Mouse (Mus musculus): ENCODE data around the gene Zcchc7.
"Not testable (repeated sequence)": the region's sequence is repeated elsewhere in the genome, so short reads cannot be mapped to it uniquely, and the experiment has no call there.

Gene Zcchc7

DNA sequence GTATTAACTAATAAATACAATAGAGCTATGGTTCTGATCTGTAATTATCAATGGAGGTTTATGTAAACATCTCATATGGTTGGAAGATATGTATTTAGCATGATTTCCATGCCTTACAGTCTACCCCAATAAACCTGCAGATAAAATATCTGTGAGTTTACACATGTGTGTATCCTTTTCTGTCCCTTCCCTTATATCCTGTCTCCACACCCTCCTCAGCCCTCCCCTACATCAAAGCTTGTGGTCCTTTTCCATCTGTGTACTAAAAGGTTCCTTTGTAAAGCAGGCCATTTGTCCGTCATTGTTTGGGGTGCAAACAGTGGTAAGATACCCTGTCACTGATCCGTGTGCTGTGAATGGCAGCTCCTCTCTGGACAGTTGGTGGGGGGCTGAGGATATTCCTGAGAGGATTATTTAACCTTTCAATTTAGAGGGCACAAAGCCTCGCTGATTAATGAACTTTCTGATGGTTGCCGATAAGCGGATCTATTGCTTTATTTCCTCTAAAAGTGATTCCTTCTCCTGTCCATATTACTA is 161.7 kb downstream of the Zcchc7 start:
- DNase-seq (ENCODE audit: inconsistent ontology term), result no peak

DNA sequence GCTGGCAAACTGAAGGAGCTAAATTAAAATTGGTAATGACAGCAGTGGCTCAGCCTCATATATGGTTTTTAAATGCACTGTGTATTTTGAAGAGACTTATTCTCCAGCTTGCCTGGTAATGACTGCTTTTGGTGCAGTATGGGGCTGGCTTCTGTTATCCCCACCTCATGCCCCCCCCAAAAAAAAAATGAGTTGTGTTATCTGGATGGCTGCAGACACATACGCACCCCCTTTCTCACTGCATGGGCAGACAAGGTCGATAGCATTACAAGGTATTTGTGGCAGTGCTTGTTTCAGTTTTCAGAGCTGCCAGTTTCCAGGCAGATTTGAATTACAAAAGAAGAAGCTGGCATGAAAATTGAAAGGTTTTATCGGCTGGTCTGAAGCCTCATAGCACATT is 162.2 kb downstream of the Zcchc7 start:
- DNase-seq (ENCODE audit: inconsistent ontology term), result no peak

GRCm38 (mm10) chr4:44920831-44921230 is 165.2 kb downstream of the Zcchc7 start:
- DNase-seq (ENCODE audit: inconsistent ontology term), result no peak

DNA sequence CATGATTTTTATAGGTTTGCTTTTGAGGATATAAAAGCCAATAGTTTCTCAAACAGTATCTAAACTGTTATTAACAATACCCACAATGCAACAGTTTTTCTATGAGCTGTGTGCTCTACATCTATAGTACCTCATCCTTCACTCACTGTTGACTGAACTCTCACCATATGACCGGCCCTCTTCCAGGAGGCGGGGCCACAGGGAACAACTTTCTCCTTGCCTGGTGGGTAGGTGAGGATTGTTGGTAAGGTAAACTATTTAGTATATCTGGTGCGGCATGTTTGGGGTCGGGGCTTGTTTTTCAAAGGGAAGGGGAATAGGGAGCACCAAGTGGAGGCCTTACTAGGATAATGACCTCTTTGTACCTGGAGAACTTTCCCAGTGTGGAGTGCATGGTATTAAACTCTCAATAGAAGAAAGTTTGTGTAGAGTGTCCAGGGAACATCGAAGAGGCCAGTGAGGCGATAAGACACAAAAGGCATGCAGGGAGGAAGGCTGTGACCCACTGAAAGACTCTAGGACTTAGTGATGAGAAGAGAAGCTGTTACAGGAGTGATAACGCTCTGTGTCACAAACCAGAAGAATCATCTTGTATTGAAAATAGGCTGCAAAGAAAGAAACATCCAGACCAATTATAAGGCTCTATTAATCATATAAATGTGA is 166.9 kb downstream of the Zcchc7 start:
- DNase-seq (ENCODE audit: inconsistent ontology term), result no peak

GRCm38 (mm10) chr4:44923129-44923481 is 167.4 kb downstream of the Zcchc7 start:
- DNase-seq (ENCODE audit: inconsistent ontology term), result no peak

- DNase-seq (ENCODE audit: inconsistent ontology term), result no peak
Measured at GRCm38 (mm10) chr4:44927934-44928333, 172.3 kb downstream of the Zcchc7 start.

DNA sequence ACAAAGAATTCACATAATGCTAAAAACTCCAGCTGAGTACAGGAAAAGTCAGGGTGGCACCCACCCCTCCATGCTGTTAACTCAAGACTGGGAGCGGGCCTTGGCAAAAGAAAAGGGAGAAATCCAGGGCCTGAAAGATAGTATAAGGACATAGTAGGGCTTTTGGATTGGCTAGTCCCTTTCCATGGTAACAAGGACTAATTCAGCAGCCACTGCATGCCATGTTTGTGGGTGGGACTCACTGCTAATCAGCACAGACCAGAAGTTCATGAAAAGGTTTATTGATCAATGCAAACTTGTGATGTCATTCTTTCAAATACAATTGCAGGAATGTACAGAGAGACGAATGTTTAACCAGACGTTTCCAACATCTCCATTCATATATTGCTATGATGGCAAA is 173.1 kb downstream of the Zcchc7 start:
- no peak for DNase-seq (ENCODE audit: inconsistent ontology term)

- no peak for DNase-seq (ENCODE audit: inconsistent ontology term)
Measured at GRCm38 (mm10) chr4:44930406-44930805, 174.7 kb downstream of the Zcchc7 start.

DNA sequence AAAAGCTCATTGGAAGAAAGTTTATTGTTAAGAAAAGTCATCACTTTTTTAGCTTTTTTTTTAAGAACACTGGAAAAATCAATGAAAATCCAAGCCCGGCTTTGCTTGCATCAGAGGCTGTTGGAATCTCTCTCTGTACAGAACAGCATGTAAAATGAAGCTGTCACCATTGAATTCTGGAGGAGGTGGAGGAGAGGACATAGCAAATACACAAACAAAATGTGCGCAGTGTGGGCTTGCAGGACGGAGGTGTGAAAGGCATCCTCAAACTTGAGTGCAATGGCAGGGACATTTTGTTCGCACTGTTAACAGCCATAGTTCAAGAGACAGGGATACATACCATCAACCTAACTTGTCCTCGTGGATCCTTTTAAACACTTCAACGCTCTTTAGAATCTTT is 176.1 kb downstream of the Zcchc7 start:
- no peak for DNase-seq (ENCODE audit: inconsistent ontology term)

DNA sequence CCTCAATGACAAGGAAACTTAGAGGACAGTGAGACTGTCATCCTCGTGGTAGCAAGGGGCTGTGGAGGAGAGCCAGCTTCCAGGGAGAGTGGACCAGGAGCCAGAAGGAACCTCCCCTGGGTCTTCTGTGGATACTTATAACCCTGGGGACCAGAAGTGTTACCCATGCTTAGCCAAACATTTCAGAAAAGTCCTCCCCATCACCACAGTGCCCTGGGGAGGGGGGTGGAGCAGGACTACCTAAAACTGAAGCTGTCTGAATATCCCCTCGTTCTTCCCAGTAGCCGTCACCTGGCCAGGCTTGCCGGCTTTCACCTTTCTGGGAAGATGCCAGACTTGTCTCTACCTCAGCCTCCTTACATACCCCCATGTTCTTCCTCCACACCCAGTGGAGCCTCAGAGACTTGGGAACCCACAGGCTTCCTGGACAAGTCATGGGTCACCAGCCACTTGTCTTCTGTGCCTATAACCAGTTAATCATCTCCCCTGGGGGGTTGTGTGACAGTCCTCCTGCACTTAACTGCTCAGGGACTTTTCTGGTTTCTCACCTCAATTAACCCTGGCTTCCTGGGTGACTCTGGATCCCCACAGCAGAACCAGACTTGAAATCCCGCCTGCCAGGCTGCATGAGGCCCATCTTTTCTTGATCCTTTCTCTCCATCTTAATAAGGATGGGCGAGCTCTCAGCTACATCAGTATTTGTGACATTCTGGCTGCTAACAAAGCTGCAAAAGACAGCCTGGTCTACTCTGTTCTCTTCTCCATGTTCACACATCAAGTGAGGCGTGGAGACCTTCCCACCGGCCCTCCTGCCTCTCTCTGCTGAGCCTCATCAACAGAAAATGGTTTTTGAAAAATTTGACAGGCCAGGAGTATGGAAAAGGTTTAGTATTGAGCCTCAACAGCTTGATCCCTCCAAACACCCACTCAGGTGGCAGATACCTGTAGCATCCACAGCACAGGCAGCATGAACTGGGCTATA is 183.0 kb downstream of the Zcchc7 start:
- DNase-seq (ENCODE audit: inconsistent ontology term), result no peak

DNA sequence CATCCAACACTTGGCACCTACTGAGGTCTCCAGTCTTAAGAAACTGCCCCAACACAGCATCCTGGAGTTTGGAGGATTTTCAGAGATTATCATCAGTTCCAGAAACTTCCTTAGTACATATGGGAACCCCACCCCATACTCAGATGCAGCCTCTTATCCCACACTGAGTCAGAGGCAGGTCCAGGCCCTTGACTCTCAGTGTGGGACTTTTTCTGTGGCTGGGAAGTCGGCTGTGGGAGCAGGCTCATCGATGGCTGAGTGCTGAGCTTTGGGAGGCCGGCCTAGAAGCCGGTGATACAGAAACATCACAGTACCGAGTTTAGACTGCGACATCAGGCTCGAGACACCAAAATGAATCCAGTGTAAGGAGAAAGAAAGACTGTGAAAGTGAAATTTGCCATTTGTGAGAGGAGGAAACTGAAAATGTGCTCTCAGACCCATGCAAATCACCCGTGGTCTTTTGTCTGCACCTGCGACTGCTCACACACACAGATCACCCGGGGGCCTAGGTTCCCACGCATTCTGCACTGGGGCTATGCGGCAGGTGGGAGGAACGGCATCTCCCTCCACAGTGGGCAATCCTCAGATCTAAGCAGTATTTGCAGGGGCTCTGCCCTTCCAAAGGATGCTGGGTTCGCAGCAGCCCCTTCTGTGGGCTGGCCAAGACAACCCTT is 184.0 kb downstream of the Zcchc7 start:
- no peak for DNase-seq (ENCODE audit: inconsistent ontology term)

- no peak for DNase-seq (ENCODE audit: inconsistent ontology term)
Measured at GRCm38 (mm10) chr4:44940286-44940685, 184.6 kb downstream of the Zcchc7 start.

DNA sequence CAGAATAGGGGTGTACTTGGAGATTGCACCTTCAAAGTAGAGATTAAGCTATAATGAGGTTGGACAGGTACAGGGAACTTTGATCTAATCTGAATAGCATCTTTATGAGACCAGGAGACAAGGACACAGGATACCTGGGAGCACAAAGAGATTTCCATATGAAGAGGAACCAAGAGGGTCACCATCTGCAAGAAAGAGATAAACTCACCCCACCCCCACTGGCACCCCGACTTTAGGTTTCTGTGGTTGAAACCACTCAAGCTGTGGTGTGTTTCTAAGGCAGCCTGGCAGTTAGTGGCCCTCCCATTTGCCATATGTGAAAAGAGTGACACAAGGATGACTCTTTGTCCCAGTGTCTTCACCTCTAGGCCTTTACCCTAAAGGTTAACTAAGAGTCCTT is 186.6 kb downstream of the Zcchc7 start:
- no peak for DNase-seq (ENCODE audit: inconsistent ontology term)

GRCm38 (mm10) chr4:44943480-44943879 is 187.8 kb downstream of the Zcchc7 start:
- no peak for DNase-seq (ENCODE audit: inconsistent ontology term)

- DNase-seq (ENCODE audit: inconsistent ontology term), result no peak
Measured at GRCm38 (mm10) chr4:44944426-44945075, 188.9 kb downstream of the Zcchc7 start.

DNA sequence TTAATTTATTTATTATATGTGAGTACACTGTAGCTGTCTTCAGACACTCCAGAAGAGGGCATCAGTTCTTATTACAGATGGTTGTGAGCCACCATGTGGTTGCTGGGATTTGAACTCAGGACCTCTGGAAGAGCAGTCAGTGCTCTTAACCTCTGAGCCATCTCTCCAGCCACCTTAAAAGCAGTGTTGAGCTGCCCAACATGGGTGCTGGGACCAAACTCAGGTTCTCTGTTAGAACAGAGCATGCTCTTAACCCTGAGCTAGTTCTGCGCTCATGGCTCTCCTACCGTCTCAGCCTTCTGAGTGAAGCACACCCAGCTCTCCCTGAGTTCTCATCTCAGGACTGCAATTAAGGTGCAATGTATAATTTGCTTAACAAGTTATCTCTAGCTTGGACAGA is 190.4 kb downstream of the Zcchc7 start:
- not testable (repeated sequence) for DNase-seq (ENCODE audit: inconsistent ontology term)

DNA sequence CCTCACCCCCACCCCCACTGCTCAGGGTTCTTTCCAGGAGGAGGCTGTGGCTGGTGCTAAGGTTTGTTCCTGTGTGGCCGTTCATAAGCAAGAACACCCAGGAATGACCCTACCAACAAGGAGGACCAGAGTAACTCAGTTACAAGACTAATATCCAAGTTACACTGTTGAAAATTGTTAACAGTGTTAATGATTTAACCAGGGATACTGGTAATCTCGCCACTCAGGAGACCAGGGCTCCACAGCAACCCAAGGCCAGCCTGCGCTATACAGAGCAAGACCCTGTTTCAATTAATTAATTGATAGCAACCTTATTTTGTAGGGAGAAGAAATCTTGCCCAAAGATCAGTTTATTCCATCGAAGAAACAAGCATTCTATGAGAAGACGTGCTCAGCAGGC is 191.8 kb downstream of the Zcchc7 start:
- no peak for DNase-seq (ENCODE audit: inconsistent ontology term)

GRCm38 (mm10) chr4:44948314-44948713 is 192.6 kb downstream of the Zcchc7 start:
- DNase-seq (ENCODE audit: inconsistent ontology term), result no peak

- DNase-seq (ENCODE audit: inconsistent ontology term), result no peak
Measured at GRCm38 (mm10) chr4:44953041-44953440, 197.4 kb downstream of the Zcchc7 start.

DNA sequence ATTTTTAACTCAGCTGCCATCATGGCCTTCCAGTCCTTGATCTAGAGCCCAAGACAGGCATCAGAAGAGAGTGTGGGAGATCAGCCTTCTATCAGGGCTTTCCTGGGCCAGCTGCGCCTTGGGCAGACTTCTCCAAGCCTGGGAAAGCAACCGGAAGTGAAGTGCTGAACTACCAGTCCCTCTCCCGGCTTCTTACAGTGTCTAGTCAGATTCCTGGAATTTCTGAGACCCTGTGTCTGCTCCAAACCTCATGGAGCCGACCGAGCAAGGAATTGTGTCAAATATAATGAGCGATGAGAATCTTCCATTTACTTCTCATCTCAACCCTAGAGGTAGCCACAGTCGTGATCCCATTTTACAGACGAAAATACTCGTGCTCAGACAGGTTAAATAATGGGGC is 203.1 kb downstream of the Zcchc7 start:
- DNase-seq (ENCODE audit: inconsistent ontology term), result no peak

DNA sequence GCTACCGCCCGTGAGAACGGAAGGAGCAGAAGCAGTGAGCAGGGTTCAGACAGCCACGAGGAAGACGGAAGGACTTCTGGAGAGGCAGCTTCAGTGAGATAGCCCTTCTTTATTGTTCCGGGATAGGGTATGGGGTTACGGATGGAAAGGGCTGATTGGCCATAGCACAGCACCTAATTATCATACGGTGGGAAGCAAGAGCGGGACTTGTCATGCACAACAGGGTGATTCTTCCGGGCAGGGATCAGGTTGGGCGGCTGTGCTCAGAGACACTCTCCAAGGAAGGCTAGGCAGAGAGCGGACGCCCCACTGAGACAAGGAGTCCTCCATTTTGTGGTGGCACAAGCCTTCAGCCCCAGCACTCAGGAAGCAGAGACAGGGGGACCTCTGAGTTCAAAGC is 203.5 kb downstream of the Zcchc7 start:
- DNase-seq (ENCODE audit: inconsistent ontology term), result no peak

DNA sequence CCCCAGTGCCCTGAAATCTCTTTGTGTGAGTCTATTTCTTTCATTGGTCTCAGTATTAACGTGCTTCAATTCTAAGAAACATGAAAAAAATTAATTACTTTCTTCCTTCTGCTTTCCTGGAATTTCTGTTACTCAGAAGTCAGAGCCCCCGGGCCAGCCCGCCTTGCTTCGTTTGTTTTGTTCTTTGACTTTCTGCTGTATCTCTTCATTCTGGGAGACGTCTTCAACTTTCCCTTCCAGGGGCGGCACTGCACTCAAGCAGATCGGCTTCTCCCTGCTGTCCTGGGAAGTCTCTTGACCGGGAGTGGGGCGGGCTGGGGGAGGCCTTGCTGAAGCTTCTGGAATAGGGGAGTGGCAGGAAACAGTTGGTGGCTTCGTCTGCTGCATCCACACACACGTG is 207.5 kb downstream of the Zcchc7 start:
- no peak for DNase-seq (ENCODE audit: inconsistent ontology term)
